Mouse (Mus musculus): ENCODE results near the gene Foxred1. TPM values are rescaled to one million over a fixed set of nuclear protein-coding genes. Genes with fewer than 3 reads are reported as not detected.

The Foxred1 gene
- total RNA-seq, 2 experiments from 2014 or later = 93.6 to 102 TPM

GRCm38 (mm10) chr9:35156002-35156710 is 54.7 kb downstream of the Foxred1 start:
- DNase-seq = no peak

Other genes with a start within 250 kb of the Foxred1 start
- gene St3gal4, start 91.8 kb downstream of the Foxred1 start, total RNA-seq (2021) = 10 to 100 TPM; 39.2 to 40.2 TPM
- 10 to 100 TPM; 25.3 to 29.3 TPM for gene Dcps, start 35.0 kb downstream of the Foxred1 start, total RNA-seq (2021)
- gene Srpr, start 10.9 kb downstream of the Foxred1 start, total RNA-seq (2021) = 100 to 1,000 TPM; 128 to 136 TPM
- gene Tirap, start 10.8 kb downstream of the Foxred1 start, total RNA-seq (2021) = 1 to 10 TPM; 8.0 to 8.4 TPM
- gene Fam118b, start 56.8 kb upstream of the Foxred1 start, total RNA-seq (2021) = 10 to 100 TPM; 11.3 TPM
- gene Rpusd4, start 56.8 kb upstream of the Foxred1 start, total RNA-seq (2021) = 10 to 100 TPM; 15.3 to 17.1 TPM
- 10 to 100 TPM; 24.8 to 32.4 TPM for gene Cdon, start 210.1 kb upstream of the Foxred1 start, total RNA-seq (2021)

All from adrenal gland, postnatal 10 days (tissue).